Mouse (Mus musculus) midbrain, embryonic 15.5 days (tissue): ENCODE measurements around the gene Cnr2. TPM values are rescaled to one million over a fixed set of nuclear protein-coding genes. Genes with fewer than 3 reads are reported as not detected.

Experiments
- ATAC-seq: fragments of 200-750 bp; cut with Nextera tagmentation; replicated peaks from 2 replicates; pipeline ENCODE4 v1.8.0; 2017; ENCODE audit warnings: moderate TSS enrichment
- H3K27ac ChIP-seq: fragments of 300-500 bp; sonication (generic); 2 replicates; pipeline ENCODE4 v1.5.1; 2015; ENCODE audit warnings: mild to moderate bottlenecking, inconsistent platforms
- H3K27me3 ChIP-seq: fragments of 300-500 bp; sonication (generic); replicated peaks from 2 replicates; pipeline ENCODE4 v1.6.1; 2015; ENCODE audit warnings: inconsistent platforms
- H3K36me3 ChIP-seq: fragments of 300-500 bp; sonication (generic); replicated peaks from 2 replicates; pipeline ENCODE4 v1.6.1; 2015; ENCODE audit warnings: inconsistent platforms
- H3K4me1 ChIP-seq: fragments of 300-500 bp; sonication (generic); 2 replicates; pipeline ENCODE4 v1.6.1; 2015; ENCODE audit warnings: inconsistent platforms
- H3K4me2 ChIP-seq: fragments of 300-500 bp; sonication (generic); 2 replicates; pipeline ENCODE4 v1.6.1; 2015; ENCODE audit warnings: inconsistent platforms, mild to moderate bottlenecking, moderate library complexity
- H3K4me3 ChIP-seq: fragments of 300-500 bp; sonication (generic); 2 replicates; pipeline ENCODE4 v1.5.1; 2015; ENCODE audit warnings: mild to moderate bottlenecking, inconsistent platforms
- H3K9ac ChIP-seq: fragments of 300-500 bp; sonication (generic); 2 replicates; pipeline ENCODE4 v1.6.1; 2015; ENCODE audit warnings: mild to moderate bottlenecking, inconsistent platforms
- H3K9me3 ChIP-seq: fragments of 300-500 bp; sonication (generic); 2 replicates; pipeline ENCODE4 v1.6.1; 2016; ENCODE audit warnings: inconsistent platforms
- WGBS: fragments of 180-500 bp; shearing (Covaris S2); methylation state at CpG from one replicate; pipeline ENCODE4 v1.1.7; 2015; ENCODE audit warnings: mixed read lengths; 5-methylcytosine and 5-hydroxymethylcytosine counted together
- polyA plus RNA-seq: library from polyadenylated mRNA; unstranded; fragments of >200 nt; fragmentation: Nextera tagmentation; extraction: Ambion mirVana; gene quantifications from 2 replicates; pipeline ENCODE4 v1.2.1, GENCODE M21; 2015

Cnr2 gene
- 0.19 TPM in 1 of 2 replicates, not detected in the other for polyA plus RNA-seq

- Histone ChIP-seq H3K9me3 (no peaks in the 10 kb centered on the region), H3K27me3 (no peaks in the 10 kb centered on the region), H3K27ac (no peak within 1 kb of the TSS), H3K4me1 (no peaks in the 10 kb centered on the region), H3K36me3 (no peaks in the 10 kb centered on the region), H3K4me3 (no peak within 1 kb of the TSS), H3K4me2 (no peak within 1 kb of the TSS), H3K9ac (no peak within 1 kb of the TSS)
- no peak for ATAC-seq
- 55% methylated on average over 8 of the region's 8 CpGs for WGBS
Measured at GRCm38 (mm10) chr4:135895071-135895571, at the start of gene Cnr2. Gene Cnr2, plus strand, starts transcription at chr4:135895394.

- 74% methylated on average over 5 of the region's 5 CpGs for WGBS
- Histone ChIP-seq H3K4me2 (no peak overlapping the region), H3K27ac (no peak overlapping the region), H3K9me3 (no peaks in the 10 kb centered on the region), H3K9ac (no peak overlapping the region), H3K36me3 (no peaks in the 10 kb centered on the region), H3K4me1 (peaks cover 12% of the 10 kb centered on the region), H3K27me3 (no peaks in the 10 kb centered on the region), H3K4me3 (no peak overlapping the region)
- ATAC-seq = no peak
Measured at GRCm38 (mm10) chr4:135847581-135847980, 47.6 kb upstream of the Cnr2 start.

- no peaks in the 10 kb centered on the region for H3K36me3 ChIP-seq
- ATAC-seq = peak; percentile 40; the same call in 1 of the 2 replicates
- H3K9ac ChIP-seq = no peak overlapping the region; the same call in 1 of the 2 replicates
- peaks cover 27% of the 10 kb centered on the region for H3K4me1 ChIP-seq
- H3K4me3 ChIP-seq = no peak overlapping the region
- no peaks in the 10 kb centered on the region for H3K9me3 ChIP-seq
- no peaks in the 10 kb centered on the region for H3K27me3 ChIP-seq
- 24% methylated on average over 13 of the region's 13 CpGs for WGBS
- peak overlapping the region; percentile 35 for H3K4me2 ChIP-seq
- H3K27ac ChIP-seq = peak overlapping the region; percentile 60
Measured at GRCm38 (mm10) chr4:135850411-135851095, 44.6 kb upstream of the Cnr2 start.

- H3K4me3 ChIP-seq = no peak overlapping the region
- no peak overlapping the region for H3K4me2 ChIP-seq
- no peak for ATAC-seq
- 89% methylated on average over 9 of the region's 9 CpGs for WGBS
- H3K9ac ChIP-seq = no peak overlapping the region
- H3K27ac ChIP-seq = no peak overlapping the region
- H3K36me3 ChIP-seq = no peaks in the 10 kb centered on the region
- no peaks in the 10 kb centered on the region for H3K9me3 ChIP-seq
- no peaks in the 10 kb centered on the region for H3K27me3 ChIP-seq
- peaks cover 27% of the 10 kb centered on the region for H3K4me1 ChIP-seq
Measured at GRCm38 (mm10) chr4:135851942-135852341, 43.3 kb upstream of the Cnr2 start.

GRCm38 (mm10) chr4:135853987-135854546 is 41.1 kb upstream of the Cnr2 start:
- H3K4me2 ChIP-seq = no peak overlapping the region
- peaks cover 43% of the 10 kb centered on the region for H3K4me1 ChIP-seq
- peak overlapping the region; percentile 95; the same call in 1 of the 2 replicates for H3K27ac ChIP-seq
- H3K9me3 ChIP-seq = no peaks in the 10 kb centered on the region
- no peaks in the 10 kb centered on the region for H3K36me3 ChIP-seq
- no peak overlapping the region for H3K4me3 ChIP-seq
- H3K9ac ChIP-seq = no peak overlapping the region
- ATAC-seq = no peak
- 90% methylated on average over 14 of the region's 14 CpGs for WGBS
- no peaks in the 10 kb centered on the region for H3K27me3 ChIP-seq

- Histone ChIP-seq H3K4me1 (peaks cover 49% of the 10 kb centered on the region), H3K36me3 (no peaks in the 10 kb centered on the region), H3K4me2 (peak overlapping the region; percentile 84), H3K9me3 (no peaks in the 10 kb centered on the region), H3K27ac (peak overlapping the region; percentile 95), H3K4me3 (no peak overlapping the region), H3K27me3 (no peaks in the 10 kb centered on the region), H3K9ac (no peak overlapping the region)
- WGBS = 67% methylated on average over 11 of the region's 11 CpGs
- no peak for ATAC-seq
Measured at GRCm38 (mm10) chr4:135854630-135855029, 40.6 kb upstream of the Cnr2 start.

GRCm38 (mm10) chr4:135855080-135855479 is 40.1 kb upstream of the Cnr2 start:
- H3K27ac ChIP-seq = peak overlapping the region; percentile 95
- no peaks in the 10 kb centered on the region for H3K9me3 ChIP-seq
- peak overlapping the region; percentile 83 for H3K4me3 ChIP-seq
- H3K27me3 ChIP-seq = no peaks in the 10 kb centered on the region
- ATAC-seq = peak; percentile 20; the same call in 1 of the 2 replicates
- H3K36me3 ChIP-seq = no peaks in the 10 kb centered on the region
- peaks cover 51% of the 10 kb centered on the region for H3K4me1 ChIP-seq
- WGBS = 8% methylated on average over 6 of the region's 6 CpGs
- peak overlapping the region; percentile 83 for H3K9ac ChIP-seq
- peak overlapping the region; percentile 84 for H3K4me2 ChIP-seq

GRCm38 (mm10) chr4:135855536-135856222 is 39.5 kb upstream of the Cnr2 start, which contains the start of gene Srsf10:
Gene Srsf10, plus strand, starts transcription at chr4:135855747.
- H3K4me3 ChIP-seq = peak within 1 kb of the TSS; percentile 83
- under 1% methylated on average over 63 of the region's 67 CpGs for WGBS
- peak; percentile 96 for ATAC-seq
- H3K36me3 ChIP-seq = no peaks in the 10 kb centered on the region
- peak within 1 kb of the TSS; percentile 97 for H3K9ac ChIP-seq
- H3K27me3 ChIP-seq = no peaks in the 10 kb centered on the region
- H3K27ac ChIP-seq = peak within 1 kb of the TSS; percentile 95
- peak within 1 kb of the TSS; percentile 84 for H3K4me2 ChIP-seq
- no peaks in the 10 kb centered on the region for H3K9me3 ChIP-seq
- peaks cover 51% of the 10 kb centered on the region for H3K4me1 ChIP-seq

- H3K9me3 ChIP-seq = no peaks in the 10 kb centered on the region
- H3K27ac ChIP-seq = peak overlapping the region; percentile 95
- ATAC-seq = peak; percentile 83
- H3K4me2 ChIP-seq = peak overlapping the region; percentile 57
- under 1% methylated on average over 55 of the region's 91 CpGs for WGBS
- H3K4me1 ChIP-seq = peaks cover 52% of the 10 kb centered on the region
- H3K27me3 ChIP-seq = no peaks in the 10 kb centered on the region
- H3K36me3 ChIP-seq = no peaks in the 10 kb centered on the region
- H3K9ac ChIP-seq = peak overlapping the region; percentile 97
- H3K4me3 ChIP-seq = peak overlapping the region; percentile 83
Measured at GRCm38 (mm10) chr4:135856223-135857091, 38.7 kb upstream of the Cnr2 start.

- Histone ChIP-seq H3K36me3 (no peaks in the 10 kb centered on the region), H3K9me3 (no peaks in the 10 kb centered on the region), H3K9ac (peak overlapping the region; percentile 97; the same call in 1 of the 2 replicates), H3K4me1 (peaks cover 55% of the 10 kb centered on the region), H3K27me3 (no peaks in the 10 kb centered on the region), H3K27ac (no peak overlapping the region), H3K4me3 (peak overlapping the region; percentile 83), H3K4me2 (peak overlapping the region; percentile 57)
- no peak for ATAC-seq
- WGBS = 8% methylated on average over 7 of the region's 7 CpGs
Measured at GRCm38 (mm10) chr4:135857597-135858186, 37.5 kb upstream of the Cnr2 start.

- Histone ChIP-seq H3K9ac (no peak overlapping the region), H3K4me3 (no peak overlapping the region), H3K36me3 (peaks cover 4% of the 10 kb centered on the region; the same call in 1 of the 2 replicates), H3K4me1 (peaks cover 24% of the 10 kb centered on the region), H3K27me3 (no peaks in the 10 kb centered on the region), H3K27ac (no peak overlapping the region), H3K4me2 (no peak overlapping the region), H3K9me3 (no peaks in the 10 kb centered on the region)
- WGBS = 68% methylated on average over 2 of the region's 2 CpGs
- ATAC-seq = no peak
Measured at GRCm38 (mm10) chr4:135868996-135869395, 26.2 kb upstream of the Cnr2 start.
